Mouse (Mus musculus): ENCODE measurements around the gene Med10.

GRCm38 (mm10) chr13:69852313-69852712 is 50.1 kb downstream of the Med10 start:
- no peak for TF ChIP-seq ELF1 (IDR thresholded peaks at IDR 0.05; ENCODE audit: low read depth, low read length)
- TF ChIP-seq CTCF (IDR thresholded peaks at IDR 0.05 in 2 of 3, conservative IDR thresholded peaks at IDR 0.05 in 1 of 3; ENCODE audit: control insufficient read depth in 1 of 3, insufficient read depth in 1 of 3, low read depth in 2 of 3, low read length in 3 of 3, poor library complexity in 1 of 3, severe bottlenecking in 1 of 3), result no peak
- TF ChIP-seq POLR2A (IDR thresholded peaks at IDR 0.05; ENCODE audit: control insufficient read depth in 1 of 2, insufficient read depth in 1 of 2, low read depth in 1 of 2, low read length in 2 of 2, poor library complexity in 1 of 2), result no peak
- TF ChIP-seq POLR2AphosphoS2 (IDR thresholded peaks at IDR 0.05; ENCODE audit: low read length), result no peak
- no peak for TF ChIP-seq USF1 (IDR thresholded peaks at IDR 0.05; ENCODE audit: low read depth, low read length)

All from MEL (cell line).